Mouse (Mus musculus) testis, adult 2 months (tissue): ENCODE data around the gene Cox4i1. TPM values are rescaled to one million over a fixed set of nuclear protein-coding genes. Genes with fewer than 3 reads are reported as not detected.

Source experiments
- H3K27ac ChIP-seq: fragments of 200-500 bp; 2 replicates; pipeline ENCODE4 v1.5.1; 2012; ENCODE audit warnings: low read depth, low read length; ENCODE audit not compliant: control insufficient read depth, insufficient read depth
- H3K27me3 ChIP-seq: fragments of 200-500 bp; 2 replicates; pipeline ENCODE4 v1.6.1; 2012; ENCODE audit warnings: mild to moderate bottlenecking, low read length, moderate library complexity; ENCODE audit not compliant: control insufficient read depth, insufficient read depth
- H3K36me3 ChIP-seq: fragments of 200-500 bp; 2 replicates; pipeline ENCODE4 v1.6.1; 2012; ENCODE audit warnings: mild to moderate bottlenecking, low read length; ENCODE audit not compliant: control insufficient read depth, insufficient read depth
- H3K4me1 ChIP-seq: fragments of 200-500 bp; 2 replicates; pipeline ENCODE4 v1.6.1; 2012; ENCODE audit warnings: low read length; ENCODE audit not compliant: control insufficient read depth, insufficient read depth
- H3K4me3 ChIP-seq: fragments of 200-500 bp; 2 replicates; pipeline ENCODE4 v1.5.1; 2012; ENCODE audit warnings: low read depth, mild to moderate bottlenecking, low read length, moderate library complexity, mixed read lengths; ENCODE audit not compliant: control insufficient read depth
- CTCF ChIP-seq: fragments of 200-500 bp; IDR thresholded peaks from 2 replicates; pipeline ENCODE4 v1.5.1; 2012; ENCODE audit warnings: low read depth, mild to moderate bottlenecking, inconsistent platforms, low read length, moderate library complexity; ENCODE audit not compliant: control insufficient read depth, insufficient read depth, insufficient replicate concordance
- POLR2A ChIP-seq: fragments of 200-500 bp; IDR thresholded peaks from 2 replicates; pipeline ENCODE4 v1.6.1; 2012; ENCODE audit warnings: low read depth, mild to moderate bottlenecking, inconsistent platforms, low read length, moderate library complexity; ENCODE audit not compliant: control insufficient read depth
- polyA plus RNA-seq: library from polyadenylated mRNA; depleted of rRNA; stranded (reverse); fragments of >200 nt; gene quantifications from 2 replicates; pipeline ENCODE4 v1.2.3, GENCODE M21; 2012; rRNA removed

Cox4i1 gene
- polyA plus RNA-seq, result 803 and 957 TPM in 2 replicates

DNA sequence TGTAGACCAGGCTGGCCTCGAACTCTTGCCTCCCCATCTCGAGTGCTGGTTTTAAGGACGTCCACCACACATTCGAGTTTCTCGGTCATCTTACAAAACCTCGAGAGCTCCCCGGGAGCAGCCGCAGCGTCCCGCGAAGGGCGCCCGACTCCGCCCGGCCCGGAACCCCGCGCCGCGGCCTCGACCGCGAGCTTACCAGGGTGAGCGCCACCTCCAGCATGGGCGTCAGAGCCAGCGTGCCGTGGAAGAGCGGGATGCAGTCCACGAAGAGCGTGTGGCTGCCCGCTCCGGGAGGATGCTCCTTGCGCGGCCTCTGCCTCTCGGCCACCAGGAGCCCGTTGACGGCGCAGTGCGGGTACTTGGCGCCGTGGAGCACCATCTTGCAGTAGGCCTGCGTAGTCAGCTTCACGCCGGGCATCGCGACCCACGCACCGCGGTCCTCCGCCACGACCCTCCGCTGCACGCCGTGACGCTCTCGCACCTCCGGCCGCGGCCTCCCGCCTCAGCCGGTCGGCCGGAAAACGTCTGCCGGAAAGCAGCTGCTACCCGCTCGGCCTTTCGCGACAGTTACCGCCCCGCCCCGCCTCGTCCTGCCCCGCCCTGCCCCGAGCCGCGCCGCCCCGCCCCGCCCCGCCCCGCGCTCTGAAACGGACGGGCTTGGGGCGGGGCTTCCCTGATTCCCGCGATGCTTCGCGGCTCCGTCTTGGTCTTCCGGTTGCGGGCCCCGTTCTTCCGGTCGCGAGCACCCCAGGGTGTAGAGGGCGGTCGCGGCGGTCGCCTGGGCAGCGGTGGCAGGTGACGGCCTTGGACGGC lies at the start of gene Cox4i1, which contains the start of gene Gm27021:
Gene Cox4i1, plus strand, starts transcription at position 662 of the 813 bp plus-strand sequence.
Gene Gm27021, minus strand, starts transcription at position 519 of the 813 bp plus-strand sequence.
- Histone ChIP-seq H3K4me3 (peak within 1 kb of the TSS; percentile 90), H3K4me1 (peaks cover 11% of the 10 kb centered on the region), H3K36me3 (no peaks in the 10 kb centered on the region; the same call in none of the 2 replicates), H3K27me3 (no peaks in the 10 kb centered on the region), H3K27ac (peak within 1 kb of the TSS; percentile 85)
- TF ChIP-seq CTCF (no peak), POLR2A (peak; percentile 89)

DNA sequence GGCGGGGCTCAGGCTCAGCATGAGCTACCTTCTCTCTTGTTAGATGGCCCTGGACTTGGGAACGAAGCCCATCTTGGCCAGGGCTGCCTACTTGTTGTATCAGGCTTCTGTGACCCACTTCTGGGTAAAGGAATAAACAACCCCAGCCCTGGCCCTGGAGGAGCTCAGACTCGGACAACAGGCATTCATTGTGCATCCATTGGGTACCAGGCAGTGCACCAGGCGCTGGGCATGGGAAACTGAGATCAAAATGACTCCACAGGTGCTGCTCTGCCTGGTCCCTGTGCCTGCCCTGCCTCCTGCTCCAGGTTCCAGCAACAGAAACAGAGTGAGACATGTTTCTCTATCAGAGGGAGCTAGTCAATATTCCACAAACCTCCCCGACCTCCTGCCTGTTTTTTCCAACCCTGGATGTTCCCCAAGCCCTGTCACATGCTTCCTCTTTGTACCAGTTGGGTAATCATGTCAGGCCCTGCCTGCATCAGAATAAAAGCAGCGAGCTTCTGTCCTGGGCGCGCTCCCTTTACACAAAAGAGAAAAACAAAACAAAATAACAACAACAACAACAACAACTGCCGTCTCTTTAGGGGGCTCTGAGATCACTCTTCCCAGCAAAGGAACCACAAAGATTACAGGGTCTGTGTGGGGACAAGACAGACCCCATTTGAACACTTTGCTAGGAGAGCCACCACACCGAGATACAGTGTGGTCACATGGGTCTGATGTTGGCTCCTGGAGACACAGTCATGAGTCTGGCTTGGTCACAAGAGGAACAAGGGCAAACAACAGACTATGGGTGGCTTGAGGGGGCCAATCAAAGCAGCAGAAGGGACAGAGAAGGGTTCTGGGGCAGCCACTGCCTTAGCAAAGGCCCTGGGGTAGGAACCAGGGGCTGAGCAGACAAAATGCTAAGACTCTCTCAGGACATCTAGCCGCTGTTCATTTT lies 48.5 kb upstream of the Cox4i1 start:
- TF ChIP-seq CTCF (no peak), POLR2A (no peak)
- Histone ChIP-seq H3K27ac (no peak overlapping the region), H3K4me1 (peaks cover 4% of the 10 kb centered on the region; the same call in 1 of the 2 replicates), H3K27me3 (no peaks in the 10 kb centered on the region), H3K36me3 (no peaks in the 10 kb centered on the region), H3K4me3 (no peak overlapping the region)

DNA sequence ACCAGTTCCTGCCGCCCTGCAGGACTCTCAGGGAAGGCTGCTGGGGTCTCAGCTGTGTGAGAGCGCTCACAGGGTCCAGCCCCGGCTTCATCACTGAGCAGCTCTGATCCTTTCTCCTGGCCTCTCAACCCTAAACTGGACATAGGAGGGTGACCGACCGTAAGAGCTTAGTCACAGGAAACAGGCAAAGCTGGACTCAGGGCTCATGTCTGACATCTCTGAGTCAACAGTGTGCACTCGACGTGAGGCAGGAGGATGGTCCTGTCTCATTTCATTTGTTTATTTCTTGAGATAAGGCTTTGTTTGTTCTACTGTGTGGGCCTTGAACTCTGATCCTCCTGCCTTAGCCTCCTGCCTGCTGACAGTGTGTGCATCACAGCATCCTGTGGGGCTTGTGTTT lies 47.6 kb upstream of the Cox4i1 start:
- H3K27ac ChIP-seq, result no peak overlapping the region

DNA sequence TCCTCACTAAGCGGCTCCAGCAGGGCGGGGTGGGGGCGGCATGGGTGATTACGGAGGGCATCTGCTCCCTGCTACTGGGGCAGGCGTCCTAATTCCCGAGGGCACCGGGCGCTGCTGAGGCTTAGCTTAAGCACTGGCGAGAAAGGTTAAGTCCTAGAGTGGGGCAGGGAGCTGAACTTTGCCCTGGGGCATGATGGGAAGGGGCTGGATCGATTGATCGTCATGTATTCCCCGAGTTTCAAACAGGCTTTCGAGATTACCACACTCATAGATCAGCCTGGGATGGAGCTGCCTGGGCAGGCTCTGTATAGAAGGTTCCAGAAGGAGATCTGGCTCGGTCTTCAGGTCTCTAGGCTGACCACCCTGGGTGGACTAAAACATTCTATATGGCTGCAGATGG lies 45.9 kb upstream of the Cox4i1 start:
- H3K27ac ChIP-seq, result no peak overlapping the region
- no peaks in the 10 kb centered on the region for H3K27me3 ChIP-seq
- peaks cover 9% of the 10 kb centered on the region for H3K4me1 ChIP-seq
- TF ChIP-seq CTCF (no peak), POLR2A (no peak)
- H3K36me3 ChIP-seq, result no peaks in the 10 kb centered on the region
- H3K4me3 ChIP-seq, result no peak overlapping the region

More for the DNA sequence above, 47.6 kb upstream of the Cox4i1 start:
- Histone ChIP-seq H3K4me3 (no peak overlapping the region), H3K4me1 (peaks cover 4% of the 10 kb centered on the region), H3K27me3 (no peaks in the 10 kb centered on the region), H3K36me3 (no peaks in the 10 kb centered on the region)
- TF ChIP-seq CTCF (no peak), POLR2A (no peak)

DNA sequence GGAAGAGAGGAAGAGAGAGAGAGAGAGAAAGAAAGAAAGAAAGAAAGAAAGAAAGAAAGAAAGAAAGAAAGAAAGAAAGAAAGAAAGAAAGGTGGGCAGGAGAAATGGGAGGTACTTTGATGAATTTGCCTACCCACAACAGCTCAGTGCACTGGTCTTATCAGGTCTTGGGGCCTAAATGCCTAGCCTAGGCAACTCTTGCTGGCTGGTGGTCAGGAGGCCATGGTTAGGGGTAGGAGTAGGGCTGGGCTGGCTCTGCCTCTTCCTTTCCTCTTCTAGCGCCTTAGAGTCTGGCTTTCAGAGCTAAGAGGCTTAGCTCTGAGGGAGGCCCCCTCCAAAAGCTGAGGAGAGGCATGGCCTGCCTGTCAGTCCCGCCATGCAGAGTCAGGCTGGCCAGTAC lies 44.4 kb upstream of the Cox4i1 start:
- Histone ChIP-seq H3K27me3 (no peaks in the 10 kb centered on the region), H3K4me3 (peak overlapping the region; percentile 25; the same call in 1 of the 2 replicates), H3K36me3 (no peaks in the 10 kb centered on the region), H3K4me1 (peaks cover 7% of the 10 kb centered on the region), H3K27ac (no peak overlapping the region)
- TF ChIP-seq CTCF, result no peak
- no peak for TF ChIP-seq POLR2A

DNA sequence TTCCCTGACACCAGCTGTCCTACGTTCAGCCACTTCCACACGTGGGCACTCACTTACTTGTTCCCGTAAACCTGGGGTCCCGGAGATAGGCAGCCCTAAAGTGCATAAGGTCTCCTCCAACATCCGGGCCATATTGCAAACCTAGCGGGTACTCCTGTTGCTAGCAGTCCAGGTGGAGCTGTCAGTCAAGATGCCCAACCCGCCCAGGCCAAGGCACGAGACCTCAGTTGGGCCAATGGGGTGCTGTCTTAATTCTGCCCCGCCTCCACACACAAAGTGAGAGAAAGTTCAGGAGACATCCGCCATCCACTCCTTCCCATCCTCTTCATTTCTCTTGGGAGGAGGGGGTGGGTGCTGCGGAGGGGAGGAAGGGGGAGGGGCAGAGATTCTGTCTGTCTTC lies 41.6 kb upstream of the Cox4i1 start:
- TF ChIP-seq CTCF (no peak), POLR2A (no peak)
- Histone ChIP-seq H3K27ac (no peak overlapping the region), H3K27me3 (no peaks in the 10 kb centered on the region), H3K4me1 (peaks cover 7% of the 10 kb centered on the region), H3K36me3 (no peaks in the 10 kb centered on the region), H3K4me3 (peak overlapping the region; percentile 61)

DNA sequence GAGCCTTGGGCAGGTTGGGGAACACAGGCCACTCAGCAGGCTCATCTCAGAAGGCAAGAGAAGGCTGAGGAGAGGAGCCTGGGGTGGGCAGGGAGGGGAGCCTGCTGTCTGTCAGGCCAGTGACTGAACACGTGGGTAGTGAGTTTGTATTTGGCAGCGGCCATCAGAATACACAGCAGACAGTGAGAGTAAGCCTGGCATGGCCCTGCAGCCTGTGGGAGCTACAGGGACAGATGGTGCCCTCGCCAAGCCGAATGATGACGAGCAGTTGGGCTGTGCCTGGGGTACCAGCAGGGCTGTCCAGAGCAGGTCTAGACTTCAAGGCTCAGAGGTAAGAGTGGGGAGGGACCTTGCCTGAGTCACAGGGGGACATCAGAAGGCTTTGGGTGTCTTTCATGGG lies 40.7 kb upstream of the Cox4i1 start:
- H3K27me3 ChIP-seq, result no peaks in the 10 kb centered on the region
- H3K27ac ChIP-seq, result no peak overlapping the region
- no peaks in the 10 kb centered on the region for H3K36me3 ChIP-seq
- H3K4me3 ChIP-seq, result peak overlapping the region; percentile 73
- peaks cover 7% of the 10 kb centered on the region for H3K4me1 ChIP-seq
- TF ChIP-seq CTCF (no peak), POLR2A (no peak)
